Mouse (Mus musculus) thymus, adult 2 months (tissue): ENCODE results near the gene Stat6. TPM values are rescaled to one million over a fixed set of nuclear protein-coding genes. Genes with fewer than 3 reads are reported as not detected.

Source experiments
- DNase-seq: peaks from one replicate; pipeline ENCODE4 v3.0.0; 2021
- H3K27ac ChIP-seq: fragments of 200-500 bp; 2 replicates; pipeline ENCODE4 v1.5.1; 2012; ENCODE audit warnings: low read length, control low read depth; ENCODE audit not compliant: control insufficient read depth, insufficient read depth
- H3K27me3 ChIP-seq: fragments of 200-500 bp; 2 replicates; pipeline ENCODE4 v1.6.1; 2012; ENCODE audit warnings: mild to moderate bottlenecking, low read length, moderate library complexity, mixed read lengths; ENCODE audit not compliant: control insufficient read depth, insufficient read depth
- H3K36me3 ChIP-seq: fragments of 200-500 bp; 2 replicates; pipeline ENCODE4 v1.6.1; 2012; ENCODE audit warnings: mild to moderate bottlenecking, low read length, moderate library complexity; ENCODE audit not compliant: control insufficient read depth, insufficient read depth
- H3K4me1 ChIP-seq: fragments of 200-500 bp; replicated peaks from 2 replicates; pipeline ENCODE4 v1.6.1; 2012; ENCODE audit warnings: low read length; ENCODE audit not compliant: control insufficient read depth, insufficient read depth
- H3K4me3 ChIP-seq: fragments of 200-500 bp; 2 replicates; pipeline ENCODE4 v1.5.1; 2012; ENCODE audit warnings: mild to moderate bottlenecking, low read length, control low read depth, moderate library complexity; ENCODE audit not compliant: control insufficient read depth, insufficient read depth
- CTCF ChIP-seq: fragments of 200-500 bp; IDR thresholded peaks from 2 replicates; pipeline ENCODE4 v1.5.1; 2012; ENCODE audit warnings: mild to moderate bottlenecking, control low read depth, low read length, moderate library complexity, borderline replicate concordance; ENCODE audit not compliant: control insufficient read depth, poor library complexity, insufficient read depth; ENCODE audit errors: extremely low read depth
- POLR2A ChIP-seq: fragments of 200-500 bp; IDR thresholded peaks from 2 replicates; pipeline ENCODE4 v1.6.1; 2012; ENCODE audit warnings: mild to moderate bottlenecking, low read length, control low read depth, moderate library complexity; ENCODE audit not compliant: control insufficient read depth, poor library complexity, insufficient read depth; ENCODE audit errors: extremely low read depth
- WGBS: fragments of 180-500 bp; shearing (Covaris S2); methylation state at CpG from one replicate; pipeline ENCODE4 v1.1.7; 2018; 5-methylcytosine and 5-hydroxymethylcytosine counted together
- polyA plus RNA-seq: library from polyadenylated mRNA; depleted of rRNA; stranded (reverse); fragments of >200 nt; gene quantifications from 2 replicates; pipeline ENCODE4 v1.2.3, GENCODE M21; 2012

The Stat6 gene
- polyA plus RNA-seq, 1 experiment = 185 TPM

- H3K36me3 ChIP-seq = no peaks in the 10 kb centered on the region
- 25% methylated on average over 2 of the region's 2 CpGs for WGBS
- no peaks in the 10 kb centered on the region for H3K27me3 ChIP-seq
- no peak overlapping the region for H3K4me3 ChIP-seq
- DNase-seq = no peak
- peaks cover 41% of the 10 kb centered on the region for H3K4me1 ChIP-seq
- TF ChIP-seq POLR2A (no peak), CTCF (no peak)
- H3K27ac ChIP-seq = no peak overlapping the region
Measured at GRCm38 (mm10) chr10:127670185-127670584, 27.4 kb downstream of the Stat6 start.

- Histone ChIP-seq H3K27me3 (no peaks in the 10 kb centered on the region), H3K4me1 (peaks cover 31% of the 10 kb centered on the region), H3K27ac (no peak overlapping the region), H3K36me3 (no peaks in the 10 kb centered on the region), H3K4me3 (no peak overlapping the region)
- WGBS = 66% methylated on average over 2 of the region's 2 CpGs
- DNase-seq = peak; percentile 41
- TF ChIP-seq POLR2A = no peak
- TF ChIP-seq CTCF = peak; percentile 59; the same call in 1 of the 2 replicates
Measured at GRCm38 (mm10) chr10:127671276-127671675, 28.5 kb downstream of the Stat6 start.

- WGBS = 94% methylated on average over 6 of the region's 6 CpGs
- DNase-seq = no peak
- TF ChIP-seq CTCF = no peak
- TF ChIP-seq POLR2A = no peak
Measured at GRCm38 (mm10) chr10:127674046-127674655, 31.4 kb downstream of the Stat6 start.

GRCm38 (mm10) chr10:127674794-127675522 lies 32.2 kb downstream of the Stat6 start:
- peak; percentile 76 for DNase-seq
- TF ChIP-seq CTCF (peak; percentile 49; the same call in 1 of the 2 replicates), POLR2A (no peak)
- Histone ChIP-seq H3K36me3 (no peaks in the 10 kb centered on the region), H3K4me3 (no peak overlapping the region), H3K4me1 (peaks cover 14% of the 10 kb centered on the region), H3K27me3 (no peaks in the 10 kb centered on the region), H3K27ac (no peak overlapping the region)
- 88% methylated on average over 8 of the region's 8 CpGs for WGBS

More at GRCm38 (mm10) chr10:127674046-127674655, 31.4 kb downstream of the Stat6 start:
- H3K36me3 ChIP-seq = no peaks in the 10 kb centered on the region
- no peak overlapping the region for H3K27ac ChIP-seq
- peaks cover 20% of the 10 kb centered on the region for H3K4me1 ChIP-seq
- H3K27me3 ChIP-seq = no peaks in the 10 kb centered on the region
- no peak overlapping the region for H3K4me3 ChIP-seq

GRCm38 (mm10) chr10:127675859-127676398 lies 33.1 kb downstream of the Stat6 start:
- Histone ChIP-seq H3K27me3 (no peaks in the 10 kb centered on the region), H3K27ac (no peak overlapping the region; the same call in 1 of the 2 replicates), H3K4me1 (peaks cover 9% of the 10 kb centered on the region; the same call in 1 of the 2 replicates), H3K4me3 (no peak overlapping the region), H3K36me3 (no peaks in the 10 kb centered on the region)
- 44% methylated on average over 5 of the region's 5 CpGs for WGBS
- DNase-seq = no peak
- no peak for TF ChIP-seq POLR2A
- no peak for TF ChIP-seq CTCF

GRCm38 (mm10) chr10:127676691-127677548 lies 34.1 kb downstream of the Stat6 start:
- peaks cover 9% of the 10 kb centered on the region; the same call in 1 of the 2 replicates for H3K4me1 ChIP-seq
- TF ChIP-seq CTCF (no peak), POLR2A (peak; percentile 54; the same call in 1 of the 2 replicates)
- H3K27me3 ChIP-seq = no peaks in the 10 kb centered on the region
- DNase-seq = peak; percentile 89
- WGBS = under 1% methylated on average over 71 of the region's 71 CpGs
- peak overlapping the region; percentile 12; the same call in 1 of the 2 replicates for H3K27ac ChIP-seq
- no peaks in the 10 kb centered on the region for H3K36me3 ChIP-seq
- H3K4me3 ChIP-seq = peak overlapping the region; percentile 79
